Mouse (Mus musculus) kidney, postnatal 14 days (tissue): ENCODE data around the gene Dxo.

ENCODE experiments used
- DNase-seq: peaks from one replicate; pipeline ENCODE4 v3.0.0; 2022; ENCODE audit warnings: mixed read lengths

The Dxo gene

GRCm38 (mm10) chr17:34836155-34836855 is 514 bp upstream of the Dxo start:
- no peak for DNase-seq

- peak; percentile 37 for DNase-seq
These were observed 875 bp downstream of the Dxo start for GRCm38 (mm10) chr17:34837464-34838324.

GRCm38 (mm10) chr17:34838785-34839184 is 2.0 kb downstream of the Dxo start:
- no peak for DNase-seq

GRCm38 (mm10) chr17:34840736-34841307 is 4.0 kb downstream of the Dxo start:
- no peak for DNase-seq

GRCm38 (mm10) chr17:34844884-34845283 is 8.1 kb downstream of the Dxo start:
- no peak for DNase-seq

- DNase-seq, result no peak
These were observed 10.4 kb downstream of the Dxo start for GRCm38 (mm10) chr17:34847192-34847591.

- DNase-seq, result no peak
These were observed 10.8 kb downstream of the Dxo start for GRCm38 (mm10) chr17:34847615-34848014.

- DNase-seq, result peak; percentile 99
These were observed 13.1 kb downstream of the Dxo start, which contains the start of the genes Skiv2l and Nelfe for GRCm38 (mm10) chr17:34849722-34850516. Gene Skiv2l (minus strand): TSS chr17:34850210. Gene Nelfe (plus strand): TSS chr17:34850391.

GRCm38 (mm10) chr17:34850517-34851125 is 13.8 kb downstream of the Dxo start:
- DNase-seq, result no peak

GRCm38 (mm10) chr17:34853511-34853910 is 16.7 kb downstream of the Dxo start:
- no peak for DNase-seq

- no peak for DNase-seq
These were observed 17.9 kb downstream of the Dxo start for GRCm38 (mm10) chr17:34854761-34855160.

GRCm38 (mm10) chr17:34855825-34856224 is 19.0 kb downstream of the Dxo start:
- peak; percentile 64 for DNase-seq

- no peak for DNase-seq
These were observed 21.9 kb downstream of the Dxo start for GRCm38 (mm10) chr17:34858670-34859069.

- DNase-seq, result no peak
These were observed 23.7 kb downstream of the Dxo start for GRCm38 (mm10) chr17:34860514-34860913.

- peak; percentile 73 for DNase-seq
These were observed 25.0 kb downstream of the Dxo start for GRCm38 (mm10) chr17:34861704-34862415.

- peak; percentile 75 for DNase-seq
These were observed 25.7 kb downstream of the Dxo start, which contains the start of gene Cfb for GRCm38 (mm10) chr17:34862416-34863081. Gene Cfb (minus strand): TSS chr17:34862518.

- DNase-seq, result no peak
These were observed 29.2 kb downstream of the Dxo start for GRCm38 (mm10) chr17:34865981-34866380.

- no peak for DNase-seq
These were observed 37.5 kb downstream of the Dxo start for GRCm38 (mm10) chr17:34874321-34874720.

GRCm38 (mm10) chr17:34879336-34879879 is 42.6 kb downstream of the Dxo start, which contains the start of gene Zbtb12:
Gene Zbtb12 (plus strand): TSS chr17:34879483.
- DNase-seq, result no peak

- no peak for DNase-seq
These were observed 44.3 kb downstream of the Dxo start for GRCm38 (mm10) chr17:34881166-34881565.
